Mouse (Mus musculus) lung, postnatal 0 days (tissue): ENCODE results near the gene Ikzf1.

Experiments
- CTCF ChIP-seq: IDR thresholded peaks from 2 replicates; pipeline ENCODE4 v1.5.1; 2016; ENCODE audit warnings: antibody characterized with exemption, mild to moderate bottlenecking
- EP300 ChIP-seq: IDR thresholded peaks from 2 replicates; pipeline ENCODE4 v1.6.1; 2016; ENCODE audit warnings: antibody characterized with exemption, mild to moderate bottlenecking, control low read depth

DNA sequence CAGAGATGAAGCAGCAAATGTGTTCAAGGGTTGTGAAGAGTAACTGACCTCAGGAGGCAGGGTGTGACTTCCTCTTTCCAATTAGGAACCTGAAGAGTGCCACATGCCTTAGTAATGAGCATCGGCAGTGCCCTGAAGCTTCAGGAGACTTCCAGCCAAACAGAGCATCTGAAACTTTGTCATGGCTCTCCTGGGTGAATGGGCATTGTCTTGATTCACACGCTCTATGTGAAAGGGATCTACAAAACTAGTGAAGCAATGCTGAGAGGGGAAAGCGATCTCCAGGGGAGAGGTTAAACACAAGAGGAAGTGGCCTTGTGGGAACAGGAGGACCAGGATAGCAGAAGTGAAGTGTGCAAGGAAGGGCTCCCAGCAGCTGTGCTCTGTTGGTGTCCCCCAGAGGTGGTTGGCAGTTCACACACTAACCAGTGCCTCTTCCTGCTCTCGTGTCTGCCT lies 78.4 kb downstream of the Ikzf1 start:
- TF ChIP-seq CTCF: no peak
- no peak for TF ChIP-seq EP300
